Mouse (Mus musculus) liver, embryonic 18 days (tissue): Measurements from ENCODE around the gene Foxo3. TPM values are rescaled to one million over a fixed set of nuclear protein-coding genes. Genes with fewer than 3 reads are reported as not detected.

Experiments
- polyA plus RNA-seq: library from polyadenylated mRNA; depleted of rRNA; stranded (reverse); fragments of >200 nt; gene quantifications from 2 replicates; pipeline ENCODE4 v1.2.3, GENCODE M21; 2012; rRNA removed

Foxo3 gene
- 9.1 and 11.4 TPM in 2 replicates for polyA plus RNA-seq

GRCm38 (mm10) chr10:42276507-42277345 lies at the start of gene Foxo3:
TSS of gene Foxo3 (minus strand) at chr10:42276755.

Other genes starting within 250 kb of the Foxo3 start
- 3.3 and 3.6 TPM in 2 replicates for gene Afg1l, start 201.8 kb upstream of the Foxo3 start, polyA plus RNA-seq
- gene Snx3, start 225.3 kb upstream of the Foxo3 start, polyA plus RNA-seq = 152 and 166 TPM in 2 replicates